Mouse (Mus musculus) cerebellum, adult 2 months (tissue): Measurements from ENCODE around the gene Map1lc3b.

Experiments used
- CTCF ChIP-seq: fragments of 200-500 bp; IDR thresholded peaks from 2 replicates; pipeline ENCODE4 v1.5.1; 2011; ENCODE audit warnings: low read depth, mild to moderate bottlenecking, control low read depth, low read length, moderate library complexity, borderline replicate concordance; ENCODE audit not compliant: insufficient read depth
- POLR2A ChIP-seq: fragments of 200-500 bp; IDR thresholded peaks from 2 replicates; pipeline ENCODE4 v1.6.1; 2011; ENCODE audit warnings: low read length, control low read depth, borderline replicate concordance; ENCODE audit not compliant: insufficient read depth

DNA sequence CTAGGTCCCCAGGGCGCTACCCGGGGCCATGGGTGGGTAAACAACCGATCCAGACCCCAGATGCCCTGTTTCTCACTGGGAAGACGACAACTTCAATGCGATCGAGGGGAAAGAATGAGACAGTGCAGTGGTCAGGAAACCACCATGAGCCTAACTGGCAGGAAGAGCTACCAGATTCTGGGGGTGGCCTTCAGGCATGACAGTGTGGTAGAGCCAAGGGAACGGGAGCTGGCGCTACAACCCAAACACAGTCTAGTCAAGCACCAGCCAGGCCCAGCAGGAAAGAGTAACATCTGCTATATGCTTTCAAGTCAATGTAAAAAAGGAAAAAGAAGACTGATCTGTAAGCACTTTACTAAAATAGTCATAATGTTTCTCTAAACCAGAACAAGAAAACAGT, 46.0 kb downstream of the Map1lc3b start:
- TF ChIP-seq CTCF: no peak
- no peak for TF ChIP-seq POLR2A
